Mouse (Mus musculus) heart, postnatal 0 days (tissue): ENCODE results near the gene Hist1h2ao. TPM values are rescaled to one million over a fixed set of nuclear protein-coding genes. Genes with fewer than 3 reads are reported as not detected.
"Not testable (repeated sequence)": the region's sequence is repeated elsewhere in the genome, so short reads cannot be mapped to it uniquely, and the experiment has no call there.

Experiments used
- ATAC-seq: fragments of 200-750 bp; cut with Nextera tagmentation; 2 replicates; pipeline ENCODE4 v1.8.0; 2017; ENCODE audit warnings: low read depth, moderate number of reproducible peaks, moderate library complexity; ENCODE audit not compliant: insufficient read depth
- DNase-seq: peaks from one replicate; pipeline ENCODE4 v3.0.0-alpha.2; 2016; ENCODE audit warnings: low spot score
- H3K27ac ChIP-seq: fragments of 300-500 bp; sonication (generic); 2 replicates; pipeline ENCODE4 v1.5.1; 2014; ENCODE audit warnings: low read depth, mild to moderate bottlenecking
- H3K27me3 ChIP-seq: fragments of 300-500 bp; sonication (generic); 2 replicates; pipeline ENCODE4 v1.6.1; 2014; ENCODE audit warnings: low read length, mixed read lengths; ENCODE audit not compliant: control insufficient read depth, insufficient read depth
- H3K36me3 ChIP-seq: fragments of 300-500 bp; sonication (generic); replicated peaks from 2 replicates; pipeline ENCODE4 v1.6.1; 2014; ENCODE audit warnings: low read length, mixed read lengths; ENCODE audit not compliant: control insufficient read depth, insufficient read depth
- H3K4me1 ChIP-seq: fragments of 300-500 bp; sonication (generic); 2 replicates; pipeline ENCODE4 v1.6.1; 2014; ENCODE audit warnings: antibody characterized with exemption; ENCODE audit not compliant: control insufficient read depth, insufficient read depth
- H3K4me2 ChIP-seq: fragments of 300-500 bp; sonication (generic); 2 replicates; pipeline ENCODE4 v1.6.1; 2014; ENCODE audit warnings: low read depth, mild to moderate bottlenecking, low read length, moderate library complexity
- H3K4me3 ChIP-seq: fragments of 300-500 bp; sonication (generic); 2 replicates; pipeline ENCODE4 v1.5.1; 2014; ENCODE audit warnings: low read depth, low read length
- H3K9ac ChIP-seq: fragments of 300-500 bp; sonication (generic); replicated peaks from 2 replicates; pipeline ENCODE4 v1.6.1; 2014; ENCODE audit warnings: low read depth, low read length, mixed read lengths
- H3K9me3 ChIP-seq: fragments of 300-500 bp; sonication (generic); replicated peaks from 2 replicates; pipeline ENCODE4 v1.6.1; 2016; ENCODE audit warnings: low read length; ENCODE audit not compliant: control insufficient read depth
- CTCF ChIP-seq: IDR thresholded peaks from 2 replicates; pipeline ENCODE4 v1.5.1; 2016; ENCODE audit warnings: antibody characterized with exemption, control low read depth, low read depth
- EP300 ChIP-seq: IDR thresholded peaks from 2 replicates; pipeline ENCODE4 v1.6.1; 2016; ENCODE audit warnings: antibody characterized with exemption, low read depth
- WGBS: fragments of 180-500 bp; shearing (Covaris S2); extraction: QIAGEN DNeasy Blood & Tissue Kit; methylation state at CpG from one replicate; pipeline ENCODE4 v1.1.7; 2014; 5-methylcytosine and 5-hydroxymethylcytosine counted together
- polyA plus RNA-seq: library from polyadenylated mRNA; unstranded; fragments of >200 nt; fragmentation: Nextera tagmentation; extraction: Ambion mirVana; gene quantifications from 2 replicates; pipeline ENCODE4 v1.2.1, GENCODE M21; 2015
- total RNA-seq: library from RNA; depleted of rRNA; stranded (reverse); fragments of >200 nt; gene quantifications from 2 replicates; pipeline ENCODE4 v1.2.3, GENCODE M21; 2014; ENCODE audit warnings: low replicate concordance

Gene Hist1h2ao
- total and polyA plus RNA-seq, 2 experiments from 2014 or later, result not detected

DNA sequence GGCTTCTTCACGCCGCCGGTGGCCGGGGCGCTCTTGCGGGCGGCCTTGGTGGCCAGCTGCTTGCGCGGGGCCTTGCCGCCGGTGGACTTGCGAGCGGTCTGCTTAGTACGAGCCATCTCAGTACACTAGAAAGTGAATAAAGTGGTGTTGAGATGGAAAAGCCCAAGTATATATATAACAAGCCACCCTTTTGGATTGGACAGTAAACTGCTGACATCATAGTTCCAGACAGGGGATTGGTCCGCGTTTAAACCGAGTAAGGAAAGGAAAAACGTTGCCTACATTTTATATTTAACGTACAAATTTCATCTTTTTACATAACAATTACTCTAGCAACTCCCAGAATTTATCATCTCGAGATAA, 27.0 kb upstream of the Hist1h2ao start, which contains the start of gene Hist1h3i:
Gene Hist1h3i (minus strand): TSS at position 116 of the 363 bp plus-strand sequence.
- Histone ChIP-seq H3K27me3 (no peaks in the 10 kb centered on the region), H3K27ac (peak within 1 kb of the TSS; percentile 84), H3K4me2 (peak within 1 kb of the TSS; percentile 68), H3K9ac (peak within 1 kb of the TSS; percentile 62), H3K9me3 (no peaks in the 10 kb centered on the region), H3K4me1 (peaks cover 36% of the 10 kb centered on the region), H3K36me3 (no peaks in the 10 kb centered on the region), H3K4me3 (peak within 1 kb of the TSS; percentile 47)
- under 1% methylated on average over 13 of the region's 20 CpGs for WGBS
- DNase-seq (peak; percentile 96), ATAC-seq (peak; percentile 67)
- TF ChIP-seq EP300 (no peak), CTCF (no peak)

DNA sequence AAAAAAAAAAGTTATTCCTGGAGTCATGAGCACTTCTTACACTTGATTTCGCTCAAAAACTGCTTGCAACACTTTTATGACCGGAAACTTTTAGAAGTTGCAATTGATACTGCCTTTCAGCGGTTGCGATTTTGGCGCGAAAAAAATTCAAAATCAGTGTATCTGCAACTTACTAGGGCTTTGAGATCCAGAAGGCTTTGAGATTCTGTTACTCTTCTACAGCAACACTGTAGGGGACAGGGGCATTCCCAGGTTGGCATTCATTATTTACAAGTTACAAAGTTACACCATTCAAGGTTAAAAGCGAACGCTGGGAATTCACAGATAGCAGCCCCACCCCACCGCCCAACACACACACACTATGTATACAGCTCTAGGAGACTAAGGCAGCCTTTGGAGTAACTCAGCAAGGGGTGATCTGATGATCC, 26.5 kb upstream of the Hist1h2ao start:
- peak overlapping the region; percentile 68 for H3K4me2 ChIP-seq
- no peak for ATAC-seq
- DNase-seq, result no peak
- peaks cover 34% of the 10 kb centered on the region for H3K4me1 ChIP-seq
- TF ChIP-seq CTCF (no peak), EP300 (no peak)
- no peaks in the 10 kb centered on the region for H3K36me3 ChIP-seq
- 4% methylated on average over 9 of the region's 9 CpGs for WGBS
- H3K9ac ChIP-seq, result peak overlapping the region; percentile 62; the same call in 1 of the 2 replicates
- no peaks in the 10 kb centered on the region for H3K27me3 ChIP-seq
- H3K4me3 ChIP-seq, result peak overlapping the region; percentile 47
- H3K9me3 ChIP-seq, result no peaks in the 10 kb centered on the region
- H3K27ac ChIP-seq, result peak overlapping the region; percentile 72

- WGBS, result 56% methylated on average over 6 of the region's 6 CpGs
- peaks cover 34% of the 10 kb centered on the region for H3K4me1 ChIP-seq
- no peak overlapping the region for H3K4me3 ChIP-seq
- peak overlapping the region; percentile 68; the same call in 1 of the 2 replicates for H3K4me2 ChIP-seq
- H3K27me3 ChIP-seq, result no peaks in the 10 kb centered on the region
- no peak for DNase-seq
- H3K36me3 ChIP-seq, result no peaks in the 10 kb centered on the region
- no peak for ATAC-seq
- H3K9ac ChIP-seq, result 0 out of 2 replicates have a peak overlapping the region, but pooled peaks have one; percentile 62
- no peaks in the 10 kb centered on the region for H3K9me3 ChIP-seq
- H3K27ac ChIP-seq, result peak overlapping the region; percentile 72
- no peak for TF ChIP-seq EP300
- no peak for TF ChIP-seq CTCF
Measured at GRCm38 (mm10) chr13:21784311-21784710, 26.0 kb upstream of the Hist1h2ao start.

GRCm38 (mm10) chr13:21786189-21786898, 23.9 kb upstream of the Hist1h2ao start:
- ATAC-seq, result no peak

DNA sequence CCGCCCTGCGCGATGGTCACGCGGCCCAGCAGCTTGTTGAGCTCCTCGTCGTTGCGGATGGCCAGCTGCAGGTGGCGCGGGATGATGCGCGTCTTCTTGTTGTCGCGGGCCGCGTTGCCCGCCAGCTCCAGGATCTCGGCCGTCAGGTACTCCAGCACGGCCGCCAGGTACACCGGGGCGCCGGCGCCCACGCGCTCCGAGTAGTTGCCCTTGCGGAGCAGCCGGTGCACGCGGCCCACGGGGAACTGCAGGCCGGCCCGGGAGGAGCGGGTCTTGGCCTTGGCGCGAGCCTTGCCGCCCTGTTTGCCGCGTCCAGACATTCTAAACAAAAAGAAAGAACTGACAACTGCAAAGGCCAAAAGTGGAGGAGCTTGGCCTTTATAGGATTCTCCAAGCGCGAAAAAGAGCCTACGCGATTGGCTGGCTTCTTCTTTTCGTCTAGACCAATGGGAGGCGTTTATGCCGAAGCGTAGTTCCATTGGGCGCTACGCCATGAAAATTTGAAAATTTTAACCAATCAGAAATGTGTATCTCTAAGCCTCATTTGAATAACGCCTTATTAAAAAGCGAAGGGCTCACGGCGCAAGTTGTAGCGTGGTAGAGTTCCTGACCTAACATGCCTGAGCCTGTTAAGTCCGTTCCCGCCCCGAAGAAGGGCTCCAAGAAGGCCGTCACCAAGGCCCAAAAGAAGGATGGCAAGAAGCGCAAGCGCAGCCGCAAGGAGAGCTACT, 23.2 kb upstream of the Hist1h2ao start, which contains the start of the genes Hist1h2an and Hist1h2bp:
Gene Hist1h2an (minus strand): TSS at position 320 of the 731 bp plus-strand sequence.
Gene Hist1h2bp (plus strand): TSS at position 563 of the 731 bp plus-strand sequence.
- Histone ChIP-seq H3K4me1 (peaks cover 34% of the 10 kb centered on the region), H3K27ac (peak within 1 kb of the TSS; percentile 77), H3K4me3 (peak within 1 kb of the TSS; percentile 45), H3K4me2 (peak within 1 kb of the TSS; percentile 50)
- not testable (repeated sequence) for H3K9me3 ChIP-seq, H3K36me3 ChIP-seq, H3K9ac ChIP-seq, H3K27me3 ChIP-seq
- 0% methylated on average over 34 of the region's 63 CpGs for WGBS
- ATAC-seq, result peak; percentile 92
- peak; percentile 98 for DNase-seq
- TF ChIP-seq EP300, result peak; percentile 25; the same call in 1 of the 2 replicates

More at GRCm38 (mm10) chr13:21786189-21786898, 23.9 kb upstream of the Hist1h2ao start:
- Histone ChIP-seq H3K4me3 (peak overlapping the region; percentile 45), H3K9me3 (no peaks in the 10 kb centered on the region), H3K4me2 (peak overlapping the region; percentile 50), H3K4me1 (peaks cover 34% of the 10 kb centered on the region), H3K27ac (peak overlapping the region; percentile 77), H3K36me3 (no peaks in the 10 kb centered on the region), H3K27me3 (no peaks in the 10 kb centered on the region), H3K9ac (no peak overlapping the region; the same call in 1 of the 2 replicates)
- no peak for TF ChIP-seq EP300
- no peak for TF ChIP-seq CTCF
- 11% methylated on average over 8 of the region's 8 CpGs for WGBS
- no peak for DNase-seq
